Mouse (Mus musculus) hindbrain, embryonic 15.5 days (tissue): ENCODE data around the gene Rpl11. TPM values are rescaled to one million over a fixed set of nuclear protein-coding genes. Genes with fewer than 3 reads are reported as not detected.
A peak's percentile ranks its signal among the peaks of the same experiment; 100 is the strongest.

ENCODE experiments used
- ATAC-seq: fragments of 200-750 bp; cut with Nextera tagmentation; 2 replicates; pipeline ENCODE4 v1.8.0; 2017; ENCODE audit warnings: low read depth, moderate number of reproducible peaks, moderate TSS enrichment; ENCODE audit not compliant: low FRiP score
- H3K27ac ChIP-seq: fragments of 300-500 bp; sonication (generic); replicated peaks from 2 replicates; pipeline ENCODE4 v1.5.1; 2015; ENCODE audit warnings: mild to moderate bottlenecking, inconsistent platforms
- H3K27me3 ChIP-seq: fragments of 300-500 bp; sonication (generic); 2 replicates; pipeline ENCODE4 v1.6.1; 2015; ENCODE audit warnings: control low read depth, inconsistent platforms
- H3K36me3 ChIP-seq: fragments of 300-500 bp; sonication (generic); 2 replicates; pipeline ENCODE4 v1.6.1; 2015; ENCODE audit warnings: control low read depth, inconsistent platforms
- H3K4me1 ChIP-seq: fragments of 300-500 bp; sonication (generic); replicated peaks from 2 replicates; pipeline ENCODE4 v1.6.1; 2015; ENCODE audit warnings: control low read depth, inconsistent platforms
- H3K4me2 ChIP-seq: fragments of 300-500 bp; sonication (generic); 2 replicates; pipeline ENCODE4 v1.6.1; 2015; ENCODE audit warnings: moderate library complexity, mild to moderate bottlenecking, inconsistent platforms
- H3K4me3 ChIP-seq: fragments of 300-500 bp; sonication (generic); 2 replicates; pipeline ENCODE4 v1.5.1; 2015; ENCODE audit warnings: mild to moderate bottlenecking, inconsistent platforms
- H3K9ac ChIP-seq: fragments of 300-500 bp; sonication (generic); 2 replicates; pipeline ENCODE4 v1.6.1; 2015; ENCODE audit warnings: inconsistent platforms
- H3K9me3 ChIP-seq: fragments of 300-500 bp; sonication (generic); 2 replicates; pipeline ENCODE4 v1.6.1; 2016; ENCODE audit warnings: control low read depth, inconsistent platforms
- WGBS: fragments of 180-500 bp; shearing (Covaris S2); methylation state at CpG from one replicate; pipeline ENCODE4 v1.1.7; 2015; 5-methylcytosine and 5-hydroxymethylcytosine counted together
- polyA plus RNA-seq: library from polyadenylated mRNA; unstranded; fragments of >200 nt; fragmentation: Nextera tagmentation; extraction: Ambion mirVana; gene quantifications from 2 replicates; pipeline ENCODE4 v1.2.1, GENCODE M21; 2015

Rpl11 gene
- polyA plus RNA-seq, 1 experiment from 2014 or later: 257 TPM

DNA sequence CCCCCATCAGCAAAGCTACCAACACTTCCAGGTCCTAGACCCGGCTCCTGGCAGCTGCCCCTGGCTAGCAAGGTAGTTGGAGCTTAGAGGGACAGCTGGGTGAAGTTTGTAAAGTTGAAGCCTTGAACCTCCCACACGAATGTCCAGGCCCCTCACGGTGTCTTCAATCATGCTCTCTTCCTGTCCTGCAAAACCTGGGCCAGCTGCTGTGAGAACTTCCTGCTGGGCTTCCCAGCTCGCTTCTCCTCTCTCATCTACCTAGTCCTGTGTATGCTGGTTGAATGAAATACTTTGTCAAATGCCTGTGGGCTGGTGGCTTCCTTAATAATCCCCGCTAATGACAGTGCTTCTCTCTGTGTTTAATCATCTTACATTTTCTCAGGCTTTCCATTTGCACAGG, 35.1 kb upstream of the Rpl11 start:
- Histone ChIP-seq H3K9ac (no peak overlapping the region), H3K27ac (no peak overlapping the region), H3K9me3 (no peaks in the 10 kb centered on the region), H3K27me3 (no peaks in the 10 kb centered on the region), H3K4me1 (no peaks in the 10 kb centered on the region), H3K4me3 (no peak overlapping the region), H3K4me2 (no peak overlapping the region), H3K36me3 (no peaks in the 10 kb centered on the region)
- no peak for ATAC-seq
- 80% methylated on average over 5 of the region's 5 CpGs for WGBS

DNA sequence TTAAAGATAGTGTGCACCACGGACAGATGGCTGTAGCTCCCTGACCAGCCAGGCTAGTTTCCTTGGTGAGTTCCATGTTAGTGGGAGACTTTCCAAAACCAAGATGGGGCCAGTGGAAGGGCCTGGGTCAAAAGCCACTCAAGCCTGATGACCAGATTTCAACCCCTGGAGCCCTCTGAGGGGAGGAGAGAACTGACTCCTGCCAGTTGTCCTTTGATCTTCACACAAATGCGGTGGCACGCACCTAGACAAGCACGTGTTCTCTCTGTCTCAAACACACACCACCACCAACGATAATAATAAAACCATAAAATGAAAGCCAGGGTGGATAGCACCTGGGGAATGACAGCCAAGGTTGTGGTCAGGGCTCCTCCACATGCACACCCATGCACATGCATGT, 34.0 kb upstream of the Rpl11 start:
- Histone ChIP-seq H3K27ac (no peak overlapping the region), H3K4me3 (no peak overlapping the region), H3K9me3 (no peaks in the 10 kb centered on the region), H3K9ac (no peak overlapping the region), H3K36me3 (no peaks in the 10 kb centered on the region), H3K27me3 (peaks cover 1% of the 10 kb centered on the region), H3K4me1 (no peaks in the 10 kb centered on the region), H3K4me2 (no peak overlapping the region)
- no peak for ATAC-seq
- WGBS: 94% methylated on average over 5 of the region's 5 CpGs

DNA sequence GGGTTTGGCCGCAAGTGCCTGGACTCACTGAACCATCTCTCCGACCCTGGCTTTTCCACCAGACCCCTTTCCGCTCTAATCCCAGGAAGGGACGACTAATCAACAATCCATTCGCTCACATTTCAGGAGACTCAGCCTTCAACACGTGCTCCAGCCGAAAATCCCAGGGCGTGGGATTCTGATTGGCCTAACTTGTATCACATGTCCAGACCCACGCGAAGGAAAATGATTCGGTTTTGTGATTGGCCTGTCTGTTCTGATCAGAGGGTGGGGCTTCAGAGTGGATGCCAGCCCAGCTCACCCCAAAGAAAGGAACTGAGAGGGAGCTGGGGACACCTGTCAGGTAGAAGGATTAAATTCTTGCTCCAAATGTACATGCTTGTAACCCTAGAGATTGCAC, 31.6 kb upstream of the Rpl11 start:
- Histone ChIP-seq H3K4me2 (no peak overlapping the region), H3K9me3 (no peaks in the 10 kb centered on the region), H3K4me3 (no peak overlapping the region), H3K4me1 (peaks cover 8% of the 10 kb centered on the region), H3K9ac (no peak overlapping the region), H3K36me3 (no peaks in the 10 kb centered on the region), H3K27me3 (peaks cover 16% of the 10 kb centered on the region), H3K27ac (no peak overlapping the region)
- WGBS: 95% methylated on average over 11 of the region's 11 CpGs
- no peak for ATAC-seq

DNA sequence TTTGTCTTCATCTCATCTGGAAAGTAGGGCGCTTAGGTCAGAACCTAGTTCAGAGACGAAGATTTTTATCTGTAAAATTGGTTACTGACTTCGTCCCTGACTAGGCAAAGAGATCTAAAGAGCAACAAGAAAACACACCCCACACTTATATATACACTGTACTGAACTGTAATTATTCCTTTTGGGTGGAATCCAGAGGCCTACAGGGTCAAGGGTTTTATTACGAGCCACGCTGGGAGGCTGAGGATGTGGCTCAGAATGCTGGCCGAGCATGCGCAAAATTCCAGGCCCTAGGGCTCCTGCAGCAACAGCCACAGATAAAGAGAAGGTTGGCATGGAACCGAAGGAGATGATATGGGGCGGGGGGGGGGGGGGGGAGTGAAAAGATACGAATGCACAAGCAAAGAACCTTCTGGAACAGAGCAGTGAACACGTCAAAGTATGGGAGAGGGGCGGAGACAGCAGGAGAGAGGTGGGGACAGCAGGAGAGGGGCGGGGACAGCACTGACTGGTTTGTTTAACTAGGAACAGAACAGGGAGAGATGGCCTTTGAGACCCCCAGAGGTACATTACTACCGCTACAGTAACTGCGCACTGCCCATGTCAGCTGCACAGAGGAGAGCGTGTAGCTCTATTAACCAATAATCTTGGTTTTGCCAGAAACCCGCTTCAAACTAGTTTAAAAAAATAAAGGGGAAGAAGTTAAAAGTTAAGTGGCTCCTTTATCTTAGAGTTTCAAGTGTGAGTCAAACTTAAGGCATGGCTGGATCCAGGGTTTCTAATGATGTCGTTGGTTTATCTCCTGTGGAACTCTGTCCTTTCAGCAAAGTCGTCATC, 30.3 kb upstream of the Rpl11 start:
- Histone ChIP-seq H3K4me1 (peaks cover 8% of the 10 kb centered on the region), H3K9me3 (no peaks in the 10 kb centered on the region), H3K9ac (no peak overlapping the region), H3K4me3 (no peak overlapping the region), H3K36me3 (no peaks in the 10 kb centered on the region), H3K27ac (no peak overlapping the region), H3K27me3 (peaks cover 16% of the 10 kb centered on the region), H3K4me2 (no peak overlapping the region)
- no peak for ATAC-seq
- WGBS: 83% methylated on average over 17 of the region's 19 CpGs

DNA sequence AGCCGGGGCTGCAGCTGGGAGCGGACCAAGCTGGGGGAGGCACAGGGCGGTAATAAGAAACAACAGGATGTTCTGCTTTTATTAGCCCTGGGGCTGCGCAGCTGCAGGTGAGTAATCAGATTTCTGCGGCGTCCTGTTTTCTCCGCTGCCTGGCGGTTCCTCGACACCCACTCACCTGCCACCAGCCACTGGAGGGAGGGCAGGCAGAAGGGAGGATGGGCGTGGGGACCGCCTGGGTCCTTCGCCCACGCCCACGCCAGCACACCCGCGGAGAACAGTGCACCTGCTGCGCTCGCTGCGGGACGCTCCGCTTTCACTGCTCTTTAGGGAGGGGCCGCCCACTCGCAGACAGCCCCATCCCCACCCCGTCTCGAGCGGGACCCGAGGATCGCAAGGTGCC, 28.5 kb upstream of the Rpl11 start:
- peak overlapping the region; percentile 38 for H3K4me3 ChIP-seq
- H3K9ac ChIP-seq: peak overlapping the region; percentile 49
- no peaks in the 10 kb centered on the region for H3K36me3 ChIP-seq
- peak overlapping the region; percentile 85 for H3K4me2 ChIP-seq
- peaks cover 16% of the 10 kb centered on the region for H3K27me3 ChIP-seq
- WGBS: 4% methylated on average over 28 of the region's 28 CpGs
- ATAC-seq: no peak
- no peaks in the 10 kb centered on the region for H3K9me3 ChIP-seq
- H3K27ac ChIP-seq: no peak overlapping the region
- H3K4me1 ChIP-seq: peaks cover 8% of the 10 kb centered on the region

DNA sequence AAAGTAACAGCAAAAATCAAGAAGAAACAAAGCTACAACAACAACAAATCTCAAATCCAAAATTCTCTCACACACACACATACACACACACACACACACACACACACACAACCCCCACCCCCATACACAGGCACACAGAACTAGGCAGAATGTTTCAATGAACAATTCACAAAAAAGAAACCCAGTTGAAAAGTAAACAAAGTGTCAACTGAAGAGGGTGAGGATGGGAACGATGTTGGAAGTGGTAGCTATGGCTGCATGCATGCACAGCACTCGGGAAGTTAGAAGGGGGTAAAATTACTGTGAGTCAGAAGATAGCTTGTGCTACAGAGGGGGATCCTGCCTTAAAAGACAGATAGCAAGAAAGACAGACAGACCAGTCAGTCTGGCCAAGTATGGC, 25.4 kb upstream of the Rpl11 start:
- Histone ChIP-seq H3K27me3 (peaks cover 16% of the 10 kb centered on the region), H3K4me3 (no peak overlapping the region), H3K27ac (no peak overlapping the region), H3K36me3 (no peaks in the 10 kb centered on the region), H3K4me2 (no peak overlapping the region), H3K9ac (no peak overlapping the region), H3K9me3 (no peaks in the 10 kb centered on the region), H3K4me1 (peaks cover 8% of the 10 kb centered on the region)
- WGBS: 57% methylated on average over 2 of the region's 2 CpGs
- no peak for ATAC-seq

DNA sequence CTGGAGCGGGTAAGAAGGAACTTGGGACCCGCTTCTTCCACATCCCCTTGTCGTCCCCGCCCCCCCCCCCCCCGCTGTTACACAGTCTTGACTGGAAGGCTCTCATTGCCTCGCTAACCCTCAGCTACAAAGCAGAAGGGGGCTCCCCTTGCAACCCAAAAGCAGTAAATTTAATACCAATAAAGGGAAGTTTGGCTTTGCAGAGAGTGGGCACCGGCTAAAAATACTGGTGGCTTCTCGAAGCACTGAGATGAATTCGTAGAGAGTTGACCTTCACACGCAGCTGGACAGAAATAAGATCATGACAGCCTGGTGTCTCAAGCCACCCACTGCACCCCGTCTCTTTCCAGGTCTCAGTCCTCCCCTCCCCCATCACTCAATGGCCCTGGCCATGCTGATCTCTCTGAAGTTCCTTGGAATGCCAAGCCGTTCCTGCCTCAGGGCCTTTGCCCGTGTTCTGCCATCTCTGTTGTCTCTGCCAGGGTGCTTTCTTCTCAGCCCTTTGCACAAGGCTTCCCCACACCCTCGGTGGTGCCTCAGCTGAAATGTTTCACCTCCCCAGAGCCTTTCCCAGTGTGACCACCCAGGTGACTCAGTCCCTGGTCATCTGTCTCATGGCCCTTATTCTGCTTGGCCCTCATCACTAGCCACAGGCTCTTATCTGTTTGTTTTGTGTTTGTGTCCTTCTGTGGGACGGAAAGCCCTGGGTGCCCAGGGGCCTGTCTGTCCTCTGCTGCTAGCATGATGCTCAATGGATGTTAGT, 23.7 kb upstream of the Rpl11 start:
- ATAC-seq: no peak
- Histone ChIP-seq H3K4me1 (peaks cover 8% of the 10 kb centered on the region), H3K36me3 (no peaks in the 10 kb centered on the region), H3K9ac (no peak overlapping the region), H3K9me3 (no peaks in the 10 kb centered on the region), H3K27ac (no peak overlapping the region), H3K4me2 (no peak overlapping the region), H3K4me3 (no peak overlapping the region), H3K27me3 (peaks cover 12% of the 10 kb centered on the region)
- WGBS: 74% methylated on average over 15 of the region's 15 CpGs

DNA sequence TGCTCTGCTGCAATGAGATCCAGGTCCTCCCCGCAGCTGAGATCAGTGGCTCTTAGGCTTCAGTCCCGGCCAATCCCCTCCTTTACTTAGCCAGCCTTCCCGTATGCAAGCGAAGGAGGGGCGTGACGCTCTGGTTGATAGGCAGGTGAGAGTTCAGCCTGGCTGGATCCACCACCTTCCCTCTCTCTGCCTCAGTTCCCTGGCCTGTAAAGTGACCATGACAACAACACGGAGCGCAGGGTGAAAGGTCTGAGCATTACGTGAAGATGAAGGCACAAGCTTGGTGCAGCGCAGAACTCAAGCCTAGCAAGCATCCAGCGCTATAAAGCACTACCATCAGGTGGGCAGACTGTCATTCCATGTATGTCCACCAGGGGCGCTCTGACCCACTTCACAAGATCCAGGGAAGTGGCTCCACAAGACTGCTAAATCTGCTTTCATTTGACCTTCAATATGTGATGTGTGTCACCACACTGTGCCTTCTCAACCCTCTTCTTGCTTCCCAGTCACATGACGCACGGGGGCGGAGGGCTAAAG, 18.0 kb upstream of the Rpl11 start:
- H3K4me1 ChIP-seq: peaks cover 15% of the 10 kb centered on the region
- H3K36me3 ChIP-seq: no peaks in the 10 kb centered on the region
- peak overlapping the region; percentile 38 for H3K4me2 ChIP-seq
- no peak overlapping the region for H3K9ac ChIP-seq
- peak; percentile 77 for ATAC-seq
- no peaks in the 10 kb centered on the region for H3K9me3 ChIP-seq
- no peak overlapping the region for H3K4me3 ChIP-seq
- no peak overlapping the region for H3K27ac ChIP-seq
- H3K27me3 ChIP-seq: no peaks in the 10 kb centered on the region
- 4% methylated on average over 15 of the region's 15 CpGs for WGBS

DNA sequence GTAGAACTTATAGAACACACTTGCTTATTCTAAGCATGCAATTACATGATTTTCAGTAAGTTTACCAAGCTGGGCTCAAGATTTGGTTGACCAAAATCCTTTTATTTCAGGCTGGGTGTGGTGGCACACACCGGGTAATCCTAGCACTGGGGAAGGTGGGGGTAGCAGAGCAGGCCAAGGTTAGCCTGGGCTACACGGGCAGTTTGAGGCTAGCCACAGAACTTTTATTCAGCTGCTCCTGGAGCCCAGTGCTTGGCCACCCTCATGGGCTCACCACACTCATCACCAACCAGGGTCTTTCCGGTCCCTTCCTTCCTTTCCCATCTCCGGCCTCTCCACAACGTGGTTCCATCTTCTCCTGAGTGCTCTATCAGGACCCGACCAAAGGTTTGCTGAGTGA, 17.4 kb upstream of the Rpl11 start:
- H3K4me1 ChIP-seq: peaks cover 15% of the 10 kb centered on the region
- H3K9ac ChIP-seq: no peak overlapping the region
- WGBS: 64% methylated on average over 6 of the region's 6 CpGs
- H3K4me3 ChIP-seq: no peak overlapping the region
- no peaks in the 10 kb centered on the region for H3K9me3 ChIP-seq
- no peak for ATAC-seq
- H3K27me3 ChIP-seq: no peaks in the 10 kb centered on the region
- H3K4me2 ChIP-seq: peak overlapping the region; percentile 38; the same call in 1 of the 2 replicates
- no peaks in the 10 kb centered on the region for H3K36me3 ChIP-seq
- no peak overlapping the region for H3K27ac ChIP-seq

DNA sequence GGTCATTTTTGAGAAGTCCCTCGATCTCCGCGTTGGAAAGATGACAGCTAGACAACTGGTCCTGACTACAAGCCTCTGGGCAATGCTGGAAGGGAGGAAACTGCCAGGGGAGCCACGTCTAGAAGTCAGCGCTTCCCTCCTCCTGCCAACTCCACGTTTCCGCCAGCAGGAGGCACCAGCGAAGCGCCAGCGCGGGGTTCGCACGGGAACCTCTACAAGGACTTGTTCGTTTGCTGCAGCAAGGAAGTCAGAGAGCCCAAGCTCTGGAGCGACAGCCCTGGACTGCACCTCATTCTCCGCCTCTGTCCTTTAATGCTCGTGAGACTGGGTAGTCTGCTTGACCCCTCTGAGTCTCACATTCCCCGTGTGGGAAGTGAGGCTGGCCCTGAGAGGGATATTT, 16.7 kb upstream of the Rpl11 start:
- Histone ChIP-seq H3K4me1 (peaks cover 15% of the 10 kb centered on the region), H3K4me3 (no peak overlapping the region), H3K27me3 (no peaks in the 10 kb centered on the region), H3K4me2 (no peak overlapping the region), H3K9ac (no peak overlapping the region), H3K27ac (no peak overlapping the region), H3K36me3 (no peaks in the 10 kb centered on the region), H3K9me3 (no peaks in the 10 kb centered on the region)
- peak; percentile 73; the same call in 1 of the 2 replicates for ATAC-seq
- 3% methylated on average over 18 of the region's 18 CpGs for WGBS

DNA sequence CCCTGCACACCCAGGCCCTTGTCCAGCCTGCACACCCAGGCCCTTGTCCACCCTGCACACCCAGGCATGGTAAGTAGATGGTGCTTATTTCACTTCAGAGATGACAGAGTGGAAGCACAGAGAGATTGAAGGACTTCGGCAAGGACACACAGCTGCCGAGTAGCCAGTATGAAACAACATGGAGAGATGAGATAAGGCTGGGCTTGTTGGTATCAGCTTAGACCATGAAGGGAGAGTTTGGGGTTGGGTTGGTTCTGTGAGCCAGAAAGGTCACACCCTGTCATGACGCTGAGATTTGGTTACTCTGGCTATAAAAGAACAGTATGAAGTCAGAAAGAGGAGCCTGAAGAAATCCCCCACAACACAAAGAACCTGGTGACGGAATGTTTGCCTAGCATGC, 16.1 kb upstream of the Rpl11 start:
- Histone ChIP-seq H3K9me3 (no peaks in the 10 kb centered on the region), H3K4me2 (no peak overlapping the region), H3K4me3 (no peak overlapping the region), H3K27me3 (no peaks in the 10 kb centered on the region), H3K9ac (no peak overlapping the region), H3K4me1 (peaks cover 15% of the 10 kb centered on the region), H3K27ac (no peak overlapping the region), H3K36me3 (no peaks in the 10 kb centered on the region)
- WGBS: 76% methylated on average over 4 of the region's 4 CpGs
- ATAC-seq: no peak

DNA sequence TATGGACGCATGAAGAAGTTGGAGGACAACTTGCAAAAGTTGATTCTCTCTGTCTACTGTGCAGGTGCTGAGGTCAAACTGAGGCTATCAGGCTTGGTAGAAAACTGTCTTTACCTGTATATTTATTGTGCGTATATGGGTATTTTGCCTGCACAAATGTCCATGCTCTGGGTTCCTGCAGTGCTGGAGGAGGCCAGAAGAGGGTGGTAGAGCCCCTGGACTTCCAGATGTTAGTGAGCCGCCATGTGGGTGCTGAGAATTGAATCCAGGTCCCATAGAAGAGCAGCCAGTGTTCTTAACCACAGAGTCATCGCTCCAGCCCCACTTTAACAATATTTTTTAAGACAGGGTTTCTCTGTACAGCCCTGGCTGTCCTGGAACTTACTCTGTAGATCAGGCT, 9.9 kb upstream of the Rpl11 start:
- WGBS: 92% methylated on average over 4 of the region's 4 CpGs

More for the DNA sequence above, 9.9 kb upstream of the Rpl11 start:
- no peak for ATAC-seq
- H3K9me3 ChIP-seq: no peaks in the 10 kb centered on the region
- no peaks in the 10 kb centered on the region for H3K27me3 ChIP-seq
- no peaks in the 10 kb centered on the region for H3K4me1 ChIP-seq
- no peak overlapping the region for H3K4me3 ChIP-seq
- no peak overlapping the region for H3K27ac ChIP-seq
- H3K4me2 ChIP-seq: no peak overlapping the region
- H3K9ac ChIP-seq: no peak overlapping the region
- H3K36me3 ChIP-seq: no peaks in the 10 kb centered on the region
